Mouse (Mus musculus) lung, adult 10 weeks (tissue): ENCODE measurements around the gene Gm4131. TPM values are rescaled to one million over a fixed set of nuclear protein-coding genes. Genes with fewer than 3 reads are reported as not detected.

Source experiments
- polyA plus RNA-seq: library from polyadenylated mRNA; stranded (reverse); fragments of 350-450 nt; fragmentation: Illumina TruSeq; extraction: RNeasy Lipid Tissue Mini Kit (QIAGEN cat#74804); gene quantifications from one replicate; pipeline ENCODE4 v1.2.3, GENCODE M21; 2014; ENCODE audit warnings: low read depth, low replicate concordance; ENCODE audit not compliant: insufficient read depth

Gene Gm4131
- not detected for polyA plus RNA-seq

DNA sequence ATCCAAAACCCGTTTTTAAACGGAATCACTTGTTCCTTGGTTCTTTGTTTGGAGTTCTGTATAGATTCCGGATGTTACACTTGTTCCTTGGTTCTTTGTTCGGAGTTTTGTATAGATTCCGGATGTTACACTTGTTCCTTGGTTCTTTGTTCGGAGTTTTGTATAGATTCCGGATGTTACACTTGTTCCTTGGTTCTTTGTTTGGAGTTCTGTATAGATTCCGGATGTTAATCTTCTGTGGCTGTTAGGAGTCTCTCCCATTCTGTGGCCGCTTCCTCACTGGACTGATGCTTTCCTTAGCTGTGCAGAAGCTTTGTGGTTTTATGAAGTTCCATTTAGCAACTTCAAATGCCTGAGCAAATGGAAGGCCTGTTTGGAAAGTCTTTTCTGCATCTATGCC, at the start of gene Gm4131:
TSS of gene Gm4131 (minus strand) at position 101 of the 400 bp plus-strand sequence.

DNA sequence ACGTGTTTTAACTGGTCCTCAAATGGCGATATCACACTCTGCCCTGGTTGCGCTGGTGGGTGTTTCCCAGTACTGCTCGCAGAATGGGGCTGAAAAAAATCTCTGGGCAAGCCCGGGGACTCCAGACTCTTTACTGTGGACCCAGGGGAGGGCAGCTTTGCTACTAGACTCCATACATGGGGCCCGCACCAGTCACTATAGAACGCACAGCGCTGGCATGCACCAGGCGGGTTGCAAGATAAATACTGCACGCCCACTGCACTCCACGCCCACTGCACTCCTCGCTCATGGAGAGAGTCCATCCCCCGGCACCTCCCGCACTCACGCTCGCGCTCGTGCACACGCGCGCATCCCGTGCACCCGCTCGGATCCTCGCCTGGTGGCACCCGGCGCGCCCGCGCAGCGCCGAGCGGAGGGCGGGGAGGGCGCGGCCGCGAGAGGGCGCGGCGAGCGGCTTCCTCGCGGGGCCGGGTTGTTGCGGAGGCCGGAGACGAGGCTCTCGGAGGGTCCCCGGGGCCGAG, 11.4 kb downstream of the Gm4131 start, which contains the start of gene Fam124a:
TSS of gene Fam124a (plus strand) at position 429 of the 521 bp plus-strand sequence.

GRCm38 (mm10) chr14:62456239-62456747, 110.4 kb downstream of the Gm4131 start, which contains the start of gene Gucy1b2:
Gucy1b2 (minus strand) TSS chr14:62456289.

Other genes starting within 250 kb of the Gm4131 start
- not detected for gene Gucy1b2, start 110.6 kb downstream of the Gm4131 start, polyA plus RNA-seq
- gene Fam124a, start 11.2 kb downstream of the Gm4131 start, polyA plus RNA-seq, result 5.2 TPM
- gene Serpine3, start 96.7 kb upstream of the Gm4131 start, polyA plus RNA-seq, result not detected
- gene Ints6, start 194.2 kb upstream of the Gm4131 start, polyA plus RNA-seq, result 6.4 TPM